Mouse (Mus musculus) layer of hippocampus, adult 11-12 months (tissue): Measurements from ENCODE around the gene Nol11.
A peak's percentile ranks its signal among the peaks of the same experiment; 100 is the strongest.
"Not testable (repeated sequence)": the region's sequence is repeated elsewhere in the genome, so short reads cannot be mapped to it uniquely, and the experiment has no call there.

Experiments
- DNase-seq: peaks from one replicate; pipeline ENCODE4 v3.0.0; 2022; ENCODE audit warnings: low spot score

Nol11 gene

DNA sequence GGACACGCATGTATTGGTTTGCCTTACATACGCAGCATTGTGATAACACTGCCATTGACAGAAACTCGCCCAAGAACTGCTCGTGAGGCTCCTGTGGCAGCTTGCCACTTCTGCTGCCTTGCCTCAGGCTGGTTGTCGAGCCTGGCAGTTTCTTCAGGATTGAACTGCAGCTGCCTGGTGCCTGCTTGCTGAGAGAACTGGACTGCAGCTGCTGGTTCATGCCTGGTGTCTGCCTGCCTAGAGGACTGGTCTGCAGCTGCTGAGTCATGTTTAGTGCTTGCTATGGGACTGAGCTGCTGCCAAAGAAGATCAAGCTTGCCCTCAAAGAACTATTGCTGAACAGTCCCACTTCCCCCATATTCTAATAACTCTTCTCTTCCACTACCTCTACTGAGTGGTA, 33.9 kb downstream of the Nol11 start:
- no peak for DNase-seq

GRCm38 (mm10) chr11:107154431-107154830, 34.8 kb downstream of the Nol11 start:
- DNase-seq = no peak

GRCm38 (mm10) chr11:107153645-107154044, 35.5 kb downstream of the Nol11 start:
- DNase-seq = no peak

DNA sequence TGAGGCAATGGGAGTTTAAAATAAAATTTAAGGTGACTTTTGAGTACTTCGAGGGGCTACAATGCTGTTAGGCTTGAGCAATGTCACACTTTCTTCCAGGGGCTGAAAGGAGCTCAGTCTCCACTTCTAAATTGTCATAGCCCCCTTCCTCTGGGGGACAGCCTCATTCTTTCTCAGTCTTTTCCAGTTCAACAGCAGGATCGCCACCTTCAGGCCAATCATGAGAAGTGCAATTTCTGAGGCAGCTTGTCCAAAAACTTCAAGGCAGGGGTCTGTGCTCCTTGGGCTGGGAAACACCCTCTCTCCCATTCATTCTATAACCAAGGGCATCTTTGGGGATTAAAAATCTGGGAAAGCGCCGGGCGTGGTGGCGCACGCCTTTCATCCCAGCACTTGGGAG, 37.4 kb downstream of the Nol11 start:
- no peak for DNase-seq

DNA sequence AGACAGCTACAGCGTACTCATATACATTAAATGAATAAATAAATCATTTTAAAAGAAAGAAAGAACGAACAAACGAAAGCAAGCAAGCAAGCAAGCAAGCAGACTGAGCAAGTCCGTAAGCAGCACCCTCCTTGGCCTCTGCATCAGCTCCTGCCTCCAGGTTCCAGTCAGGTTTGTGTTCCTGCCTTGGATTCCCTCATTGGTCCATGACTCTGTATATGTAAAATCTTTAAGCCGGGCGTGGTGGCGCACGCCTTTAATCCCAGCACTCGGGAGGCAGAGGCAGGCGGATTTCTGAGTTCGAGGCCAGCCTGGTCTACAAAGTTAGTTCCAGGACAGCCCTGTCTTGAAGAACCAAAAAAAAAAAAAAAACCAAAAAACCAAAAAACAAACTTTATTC, 45.2 kb downstream of the Nol11 start:
- not testable (repeated sequence) for DNase-seq

- DNase-seq = no peak
Observed at GRCm38 (mm10) chr11:107142382-107142781, 46.8 kb downstream of the Nol11 start.

DNA sequence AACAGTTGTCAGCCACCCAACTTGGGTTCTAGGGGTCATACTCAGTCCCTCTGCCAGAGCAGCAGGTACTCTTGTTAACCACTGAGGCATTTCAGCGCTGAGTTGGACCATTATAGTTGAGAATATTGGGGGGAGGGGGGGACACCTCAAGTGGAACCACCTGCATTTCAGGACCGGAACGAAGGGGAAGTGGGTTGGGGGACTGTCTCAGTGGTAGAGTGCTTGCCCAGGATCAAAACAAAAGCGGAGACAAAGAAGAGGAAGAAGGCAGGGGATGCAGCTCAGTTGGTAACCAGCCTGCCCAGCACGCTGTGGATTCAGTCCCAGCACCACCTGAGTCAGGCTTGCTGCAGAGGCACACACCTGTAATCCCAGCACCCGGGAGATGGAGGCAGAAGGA, 48.4 kb downstream of the Nol11 start:
- DNase-seq = no peak

GRCm38 (mm10) chr11:107138633-107139032, 50.5 kb downstream of the Nol11 start:
- no peak for DNase-seq

DNA sequence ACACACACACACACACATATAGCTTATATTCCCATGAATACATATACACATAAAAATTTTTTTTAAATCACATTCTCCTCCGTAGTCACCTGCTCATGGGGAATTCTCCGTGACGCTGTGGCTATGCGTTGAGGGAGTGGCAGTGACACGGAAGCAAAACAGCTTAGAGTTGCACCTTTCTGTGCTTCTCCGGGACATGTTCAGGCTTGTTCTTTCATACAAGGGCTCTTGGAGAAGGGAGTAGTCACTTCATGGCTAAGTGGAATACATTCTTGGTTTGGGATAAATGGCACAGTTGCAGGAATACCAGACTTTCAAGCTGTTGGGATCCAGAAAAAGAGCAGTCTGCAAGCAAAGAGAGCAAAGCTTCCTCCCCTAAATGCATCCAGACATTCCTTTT, 51.6 kb downstream of the Nol11 start:
- no peak for DNase-seq

DNA sequence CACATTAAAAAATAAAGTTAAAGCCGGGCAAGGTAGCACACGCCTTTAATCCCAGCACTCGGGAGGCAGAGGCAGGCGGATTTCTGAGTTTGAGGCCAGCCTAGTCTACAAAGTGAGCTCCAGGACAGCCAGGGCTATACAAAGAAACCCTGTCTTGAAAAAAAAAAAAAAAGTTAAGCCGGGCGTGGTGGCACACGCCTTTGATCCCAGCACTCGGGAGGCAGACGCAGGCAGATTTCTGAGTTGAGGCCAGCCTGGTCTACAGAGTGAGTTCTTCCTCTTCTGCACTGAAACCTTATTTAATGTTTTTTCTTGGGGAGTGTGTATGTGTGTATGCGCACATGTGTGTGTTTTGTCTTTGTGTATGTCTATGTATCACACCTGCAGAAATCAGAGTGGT, 52.7 kb downstream of the Nol11 start:
- not testable (repeated sequence) for DNase-seq

- no peak for DNase-seq
Observed at GRCm38 (mm10) chr11:107135741-107136140, 53.4 kb downstream of the Nol11 start.

GRCm38 (mm10) chr11:107132426-107132825, 56.8 kb downstream of the Nol11 start:
- no peak for DNase-seq

GRCm38 (mm10) chr11:107131749-107132421, 57.3 kb downstream of the Nol11 start, which contains the start of gene Bptf:
Gene Bptf (minus strand): TSS chr11:107132127.
- peak; percentile 90 for DNase-seq

DNA sequence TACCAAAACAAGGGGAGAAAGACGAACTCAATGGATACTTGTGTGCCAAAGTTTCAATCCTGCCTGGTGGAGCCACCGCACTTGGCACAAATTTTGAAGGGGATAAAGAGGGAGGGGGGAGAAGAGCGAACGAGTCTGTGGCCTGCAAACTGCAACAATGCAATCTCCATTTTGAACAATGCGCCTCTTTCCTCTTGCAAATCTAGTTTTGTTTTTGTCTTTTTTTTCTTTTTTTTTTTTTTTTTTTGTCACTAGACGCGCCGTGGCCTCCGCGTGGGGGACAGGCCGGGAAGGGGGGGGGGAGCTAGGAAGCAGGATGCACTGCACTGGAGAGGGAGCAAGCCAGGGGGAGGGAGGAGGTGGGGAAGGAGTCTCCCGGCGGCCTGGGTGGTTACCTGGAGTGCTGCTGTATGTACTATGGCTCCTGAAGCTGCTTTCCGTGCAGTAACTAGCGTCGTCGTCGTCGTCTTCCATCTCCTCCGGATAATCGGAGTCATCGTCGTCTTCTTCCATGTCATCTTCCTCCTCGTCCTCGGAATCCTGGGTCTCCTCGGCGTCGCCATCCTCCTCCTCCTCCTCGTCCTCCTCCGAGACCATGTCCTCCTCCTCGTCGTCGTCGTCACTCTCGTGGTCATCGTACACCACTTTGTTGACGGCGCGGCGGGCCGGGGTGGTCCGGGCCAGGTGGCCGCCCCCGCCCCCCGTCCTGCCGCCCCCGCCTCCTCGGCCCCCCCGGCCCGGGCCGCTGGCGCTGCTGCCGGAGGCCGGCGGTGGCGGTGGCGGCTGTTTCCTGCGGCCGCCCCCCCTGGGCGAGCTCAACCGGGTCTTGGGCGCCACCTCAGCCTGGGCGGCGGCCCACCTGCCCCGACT, 58.1 kb downstream of the Nol11 start:
- peak; percentile 48 for DNase-seq

DNA sequence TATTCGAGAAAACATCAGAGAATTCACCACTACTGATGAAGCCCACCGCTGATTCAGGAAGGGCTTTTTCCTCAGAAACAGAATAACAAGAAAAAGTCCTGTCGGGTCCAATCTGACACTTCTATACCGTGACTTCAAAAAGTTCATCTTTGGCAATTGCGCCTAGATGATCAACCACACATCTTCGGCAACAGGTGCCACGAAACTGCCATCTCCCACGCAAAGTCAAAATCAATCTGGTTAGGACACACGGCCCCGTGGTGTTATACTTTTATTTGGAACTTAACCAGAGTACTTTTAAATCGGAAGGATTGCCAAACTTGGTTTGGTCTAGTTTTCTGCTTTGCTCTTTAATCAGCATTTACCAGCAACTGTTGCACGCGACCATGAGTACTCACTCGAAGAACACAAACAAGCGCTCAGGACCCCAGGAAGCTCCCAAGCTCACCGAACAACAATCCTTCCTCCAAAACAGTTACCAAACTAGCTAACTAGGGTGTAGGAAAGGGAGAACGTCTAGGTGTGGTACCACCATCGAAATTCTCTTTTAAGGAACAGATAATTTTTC, 58.9 kb downstream of the Nol11 start:
- no peak for DNase-seq

- no peak for DNase-seq
Observed at GRCm38 (mm10) chr11:107129641-107130040, 59.5 kb downstream of the Nol11 start.

DNA sequence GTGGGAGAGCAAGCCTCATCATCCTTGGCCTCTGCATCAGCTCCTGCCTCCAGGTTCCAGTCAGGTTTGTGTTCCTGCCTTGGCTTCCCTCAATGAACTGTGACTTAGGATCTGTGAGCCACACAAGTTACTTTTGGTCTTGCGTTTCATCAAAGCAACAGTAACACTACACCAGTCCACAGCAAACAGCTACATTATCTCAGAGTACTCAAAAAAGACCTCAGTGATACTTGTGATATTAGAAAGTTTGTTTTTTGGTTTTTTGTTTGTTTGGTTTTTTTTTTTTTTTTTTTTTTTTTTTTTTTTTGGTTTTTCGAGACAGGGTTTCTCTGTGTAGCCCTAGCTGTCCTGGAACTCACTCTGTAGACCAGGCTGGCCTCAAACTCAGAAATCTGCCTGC, 62.5 kb downstream of the Nol11 start:
- DNase-seq = not testable (repeated sequence)

- no peak for DNase-seq
Observed at GRCm38 (mm10) chr11:107125011-107125410, 64.2 kb downstream of the Nol11 start.

DNA sequence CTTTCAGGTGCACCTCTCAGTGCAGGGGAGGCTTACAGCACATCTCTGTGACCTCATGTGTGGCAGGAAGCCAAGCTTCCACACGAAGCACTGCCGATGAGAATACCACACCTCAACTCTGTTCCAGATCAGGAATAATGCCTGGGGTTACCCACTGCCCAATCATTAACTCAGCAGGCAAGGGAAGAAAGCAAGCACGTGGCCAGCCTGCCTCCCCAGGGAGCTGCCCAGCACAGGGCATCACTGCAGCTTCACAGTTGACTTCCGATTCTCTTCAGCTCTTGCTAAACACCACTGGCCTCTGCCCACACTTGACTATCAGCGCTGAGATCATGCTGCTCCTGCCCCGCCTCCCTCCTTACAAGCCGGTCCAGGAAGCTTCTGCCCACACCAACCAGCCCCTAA, 64.9 kb downstream of the Nol11 start:
- peak; percentile 40 for DNase-seq

GRCm38 (mm10) chr11:107117789-107118188, 71.4 kb downstream of the Nol11 start:
- no peak for DNase-seq
